Mouse (Mus musculus): ENCODE measurements around the gene Rinl.

DNA sequence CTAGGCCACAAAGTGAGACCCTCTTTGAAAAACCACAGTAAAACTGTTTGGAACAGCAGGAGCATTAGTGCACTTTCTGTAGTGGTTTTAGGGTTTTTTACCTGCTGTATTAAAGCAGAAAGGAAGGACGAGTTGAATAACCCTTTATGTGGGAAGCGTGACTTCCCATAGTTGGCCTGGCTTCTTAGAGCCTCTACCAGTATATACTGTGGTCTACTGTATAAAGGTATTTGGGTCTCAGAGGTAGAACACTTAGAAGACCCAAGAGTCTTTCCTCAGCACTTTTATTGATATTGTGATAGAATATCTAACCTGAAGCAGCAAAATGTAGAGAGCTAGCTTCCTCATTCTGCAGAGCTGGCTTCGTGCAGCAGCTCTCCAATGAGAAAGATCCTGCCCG is 30.8 kb downstream of the Rinl start:
- TF ChIP-seq JUND (conservative IDR thresholded peaks at IDR 0.05; ENCODE audit: low read depth, low read length) (no peak), ELF1 (IDR thresholded peaks at IDR 0.05; ENCODE audit: low read depth, low read length) (no peak), ZNF384 (IDR thresholded peaks at IDR 0.05; ENCODE audit: low read depth, low read length) (no peak), SMC3 (IDR thresholded peaks at IDR 0.05; ENCODE audit: low read depth, low read length) (no peak)
